Mouse (Mus musculus) CD8-positive naive resting alpha-beta T cell, adult 2 months (primary cell): ENCODE data around the gene Gm42517.

ENCODE experiments used
- DNase-seq, 2 experiments: peaks; one replicate each; pipeline ENCODE4 v3.0.0; 2022; ENCODE audit warnings: low read depth in 2 of 2, low spot score in 2 of 2

The Gm42517 gene

DNA sequence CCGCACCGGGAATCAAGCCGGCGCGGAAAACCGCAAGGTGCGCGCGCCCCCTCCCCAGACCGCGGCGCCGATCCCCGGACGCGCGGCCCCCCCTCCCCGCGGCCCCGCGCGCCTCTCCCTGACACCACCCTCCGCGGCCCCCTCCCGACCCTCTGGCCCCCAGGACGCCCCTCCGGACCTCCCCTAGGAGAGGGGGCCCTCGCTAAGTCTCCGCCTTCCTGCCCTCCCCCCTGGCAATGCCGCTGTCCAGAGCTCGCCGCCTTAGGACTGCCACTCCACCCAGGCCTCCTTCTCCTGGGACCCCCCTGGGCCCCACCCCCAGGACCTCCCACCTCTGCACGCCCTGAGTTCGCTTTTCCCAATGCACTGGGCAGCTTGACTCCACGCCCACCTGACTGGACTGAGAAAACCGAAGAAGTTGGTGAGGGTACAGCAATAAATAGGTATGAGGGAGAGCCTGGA lies at the start of gene Gm42517:
Gene Gm42517, minus strand, starts transcription at position 52 of the 462 bp plus-strand sequence.
- DNase-seq, result no peak

DNA sequence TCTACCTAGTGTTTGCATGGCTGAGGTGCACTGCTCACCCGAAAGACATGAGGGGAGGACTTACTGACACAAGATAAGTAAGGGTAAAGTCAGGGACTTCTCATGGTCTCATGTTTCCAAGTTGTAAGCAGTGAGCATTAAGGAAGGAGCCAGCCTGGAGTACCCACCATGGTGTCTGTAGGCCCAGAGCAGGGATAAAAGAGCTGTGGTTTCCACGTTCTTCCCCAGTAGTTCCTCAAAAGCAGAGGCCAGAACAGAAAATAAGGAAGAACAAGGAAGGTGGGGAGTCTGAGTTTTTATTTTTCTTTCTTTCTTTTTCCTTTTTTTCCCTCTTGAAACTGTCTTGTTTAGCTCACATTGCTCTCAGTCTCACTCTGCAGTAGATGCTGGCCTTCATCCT lies 47.0 kb upstream of the Gm42517 start:
- no peak for DNase-seq

DNA sequence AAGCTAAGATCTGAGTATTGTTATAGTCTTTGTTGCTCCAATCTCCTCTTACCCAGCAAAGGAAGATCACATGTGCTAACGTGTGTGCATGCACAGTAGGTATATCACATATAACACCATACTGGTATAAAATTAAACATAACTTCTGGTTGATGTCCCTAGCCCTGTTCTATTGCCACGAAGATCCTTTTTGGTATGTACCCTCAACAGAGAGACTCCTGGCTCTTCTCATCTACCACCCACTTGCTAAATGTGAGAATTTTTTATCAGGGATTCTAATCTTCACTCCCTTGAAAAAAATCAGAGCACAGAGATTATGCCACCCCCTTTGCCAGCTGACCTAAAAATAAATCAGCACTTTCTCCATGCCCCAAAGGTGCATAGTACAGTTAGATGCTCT lies 39.3 kb upstream of the Gm42517 start:
- no peak for DNase-seq

DNA sequence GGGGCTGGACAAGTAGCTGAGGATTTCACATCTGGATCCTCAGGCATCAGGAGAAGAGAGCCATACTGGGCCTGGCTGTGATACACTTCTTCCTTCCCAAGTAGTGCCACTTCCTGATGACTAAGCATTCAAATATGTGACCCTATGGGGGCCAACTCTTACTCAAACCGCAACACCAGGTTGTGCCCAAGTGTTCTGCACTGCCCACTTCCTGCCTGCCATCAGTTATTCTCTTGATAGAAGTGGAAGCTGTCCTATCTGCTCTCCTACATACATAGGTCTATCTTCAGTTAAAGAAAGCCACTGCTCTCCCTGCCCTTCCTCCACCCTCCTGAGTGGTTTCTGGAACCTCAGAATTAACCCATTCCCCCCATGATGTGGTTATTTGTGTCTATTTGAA lies 37.7 kb upstream of the Gm42517 start:
- DNase-seq, result no peak

DNA sequence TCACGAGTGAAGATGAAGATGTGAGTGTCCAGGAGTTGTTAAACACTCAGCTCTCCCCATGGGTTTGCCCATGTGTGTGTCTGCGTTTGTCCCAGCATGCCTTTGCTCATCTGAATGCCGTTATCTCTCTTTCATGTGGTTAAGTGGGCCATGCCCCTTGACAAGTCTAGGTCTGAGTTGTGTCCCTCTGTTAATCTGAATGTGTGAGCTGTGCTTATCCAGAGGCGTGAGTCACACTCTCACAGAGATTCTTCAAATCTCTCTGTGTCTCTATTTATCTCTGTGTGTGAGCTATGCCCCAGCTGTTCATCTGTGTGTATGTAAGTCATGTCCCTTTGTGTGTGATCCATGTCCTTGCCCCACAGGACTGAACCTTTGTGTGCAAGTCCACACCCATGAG lies 35.7 kb upstream of the Gm42517 start:
- DNase-seq, result no peak

DNA sequence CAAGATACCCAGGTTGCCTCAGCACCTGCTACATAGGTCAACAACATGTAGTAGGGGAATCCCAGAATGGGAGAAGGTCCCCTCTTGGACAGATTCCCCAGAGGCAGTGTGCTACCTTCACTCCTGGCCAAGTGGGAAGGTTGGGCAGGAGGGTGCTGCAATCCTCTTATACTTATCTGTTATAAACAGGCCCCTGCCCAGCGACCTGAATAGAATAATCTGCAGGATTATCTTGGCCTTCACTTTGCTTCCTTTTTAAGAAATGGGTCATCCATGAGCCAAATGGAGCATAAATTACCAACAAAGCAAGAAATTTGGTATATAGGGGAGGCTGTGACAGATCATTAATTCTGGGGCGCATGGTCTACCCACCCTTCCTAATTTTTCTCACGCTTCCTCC lies 22.0 kb upstream of the Gm42517 start:
- no peak for DNase-seq

DNA sequence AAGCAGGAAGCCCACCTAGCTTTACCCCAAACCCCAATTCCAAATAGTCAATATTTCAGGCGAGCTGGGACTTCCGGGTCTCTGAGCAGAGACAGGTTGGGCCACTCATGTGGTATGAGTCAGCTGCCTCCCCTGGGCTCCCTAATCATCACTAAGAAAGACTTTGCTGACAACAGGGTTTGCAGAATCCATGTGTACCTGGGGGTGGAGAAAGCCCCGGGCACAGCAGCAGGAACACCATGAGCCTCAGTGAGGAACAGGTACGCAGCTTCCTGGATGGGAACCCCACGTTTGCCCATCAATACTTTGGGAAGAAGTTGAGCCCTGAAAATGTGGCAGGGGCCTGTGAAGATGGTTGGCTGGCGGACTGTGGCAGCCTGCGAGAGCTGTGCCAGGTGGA lies 20.5 kb upstream of the Gm42517 start, which contains the start of gene Pde6b:
Gene Pde6b, plus strand, starts transcription at position 191 of the 400 bp plus-strand sequence.
- no peak for DNase-seq

DNA sequence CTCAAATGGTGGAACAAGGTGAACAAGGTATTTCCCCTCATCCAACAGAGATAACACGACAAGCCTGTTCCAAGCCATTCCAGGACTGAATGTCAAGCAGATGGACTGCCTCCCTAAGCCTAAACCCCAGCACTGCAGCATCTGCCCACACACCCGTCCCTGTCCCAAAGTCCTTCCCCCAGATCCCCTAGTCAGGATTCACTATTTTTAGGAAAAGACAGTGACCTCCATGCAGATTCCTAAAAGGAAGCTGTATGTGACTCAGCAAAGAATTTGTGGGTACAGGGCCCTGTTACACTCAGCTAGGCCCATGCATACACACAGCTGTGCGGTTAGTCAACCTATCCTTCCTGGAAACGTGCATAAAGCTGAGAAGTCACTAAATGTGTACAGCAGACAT lies 18.7 kb upstream of the Gm42517 start:
- no peak for DNase-seq

DNA sequence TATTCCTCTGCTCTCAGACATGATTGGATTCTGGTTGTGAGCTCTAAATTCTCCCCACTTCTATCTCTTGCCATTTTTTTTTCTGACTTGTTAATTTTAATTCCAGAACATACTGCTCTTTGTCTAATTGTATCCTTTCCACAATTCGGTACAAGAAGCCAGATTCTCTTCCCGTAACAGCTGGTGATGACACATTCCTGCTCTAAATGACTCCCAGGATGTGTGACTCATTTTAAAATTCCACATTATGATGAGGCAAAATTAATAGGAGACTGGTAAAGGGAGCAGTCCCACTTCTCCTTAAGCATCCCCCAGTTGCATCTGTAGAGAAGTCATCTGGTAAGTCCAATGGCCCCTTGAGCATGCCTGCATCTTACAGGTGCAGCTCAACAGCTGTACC lies 17.9 kb upstream of the Gm42517 start:
- DNase-seq, result no peak

DNA sequence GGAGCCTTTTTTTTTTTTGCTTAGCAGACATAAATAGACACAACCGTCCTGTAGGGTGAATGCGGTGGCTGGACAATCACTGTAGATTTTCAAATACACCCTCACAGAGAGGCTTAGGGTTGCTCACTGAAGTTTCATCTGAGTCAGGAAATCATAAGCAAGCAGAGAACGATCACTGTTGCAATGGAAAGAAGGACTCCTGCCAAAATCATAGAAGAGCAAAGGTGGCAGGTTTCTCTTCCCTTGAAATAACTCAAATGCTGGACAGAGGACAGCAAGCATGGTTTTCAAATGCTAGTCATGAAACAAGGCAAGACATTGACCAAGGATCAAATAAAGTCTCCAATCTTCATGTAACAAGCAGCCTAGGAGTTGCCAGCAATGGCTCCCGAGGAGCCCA lies 10.6 kb upstream of the Gm42517 start:
- DNase-seq, result no peak

DNA sequence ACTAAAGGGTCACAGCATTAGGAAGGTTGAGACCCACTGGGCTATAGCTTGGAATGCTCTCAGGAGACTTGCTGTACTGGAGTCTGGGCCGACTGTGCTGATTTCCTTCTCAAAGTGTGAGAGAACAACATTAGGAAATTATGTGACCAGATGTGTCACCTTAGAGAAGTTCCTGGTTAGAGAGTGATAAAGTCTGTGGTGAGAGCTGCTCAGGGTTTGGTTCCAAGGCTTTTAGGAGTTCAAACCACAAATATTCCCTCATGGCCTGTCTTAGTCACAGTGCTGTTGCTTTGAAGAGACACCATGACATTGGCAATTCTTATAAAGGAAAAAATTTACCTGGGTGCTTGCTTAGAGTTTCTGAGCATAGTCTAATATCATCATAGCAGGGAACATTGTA lies 8.3 kb upstream of the Gm42517 start:
- DNase-seq, result no peak

DNA sequence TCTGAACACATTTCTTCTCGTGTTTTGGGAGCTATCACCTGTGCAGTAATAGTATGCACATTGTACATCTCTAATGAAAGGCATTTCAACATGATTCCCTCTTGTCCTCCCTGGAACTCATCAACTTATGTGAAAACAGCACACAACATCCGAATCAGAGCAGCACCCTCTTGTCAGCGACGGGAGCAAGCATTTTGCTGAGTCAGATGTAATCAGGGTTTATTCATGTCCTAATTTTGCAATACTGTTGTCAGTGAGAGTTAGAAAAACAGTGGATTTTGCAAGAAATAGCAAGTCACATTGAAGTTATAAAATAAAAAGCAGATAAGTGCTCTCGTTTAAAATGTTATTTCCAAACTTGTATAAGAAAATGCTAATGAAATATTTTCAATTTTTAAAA lies 6.4 kb upstream of the Gm42517 start:
- DNase-seq, result no peak

DNA sequence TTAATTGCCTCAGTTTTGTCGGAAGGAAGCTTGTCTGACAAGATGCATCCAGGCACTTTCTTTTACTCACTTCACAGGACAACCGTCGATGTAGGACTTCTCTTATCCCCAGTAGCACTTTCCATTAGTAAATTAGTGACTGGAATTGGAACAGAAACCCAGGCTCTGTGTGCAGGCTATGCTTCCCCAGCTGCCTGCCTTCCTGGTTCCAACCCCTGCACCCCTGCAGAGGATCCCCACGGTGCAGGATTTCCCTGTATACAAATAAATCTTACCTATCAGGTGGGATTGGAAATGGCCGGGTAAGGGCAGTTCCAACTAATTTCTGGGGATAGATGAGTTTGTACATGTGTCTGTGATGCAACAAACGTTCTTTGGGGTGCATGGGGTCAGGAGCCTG lies 2.2 kb upstream of the Gm42517 start:
- DNase-seq, result no peak

DNA sequence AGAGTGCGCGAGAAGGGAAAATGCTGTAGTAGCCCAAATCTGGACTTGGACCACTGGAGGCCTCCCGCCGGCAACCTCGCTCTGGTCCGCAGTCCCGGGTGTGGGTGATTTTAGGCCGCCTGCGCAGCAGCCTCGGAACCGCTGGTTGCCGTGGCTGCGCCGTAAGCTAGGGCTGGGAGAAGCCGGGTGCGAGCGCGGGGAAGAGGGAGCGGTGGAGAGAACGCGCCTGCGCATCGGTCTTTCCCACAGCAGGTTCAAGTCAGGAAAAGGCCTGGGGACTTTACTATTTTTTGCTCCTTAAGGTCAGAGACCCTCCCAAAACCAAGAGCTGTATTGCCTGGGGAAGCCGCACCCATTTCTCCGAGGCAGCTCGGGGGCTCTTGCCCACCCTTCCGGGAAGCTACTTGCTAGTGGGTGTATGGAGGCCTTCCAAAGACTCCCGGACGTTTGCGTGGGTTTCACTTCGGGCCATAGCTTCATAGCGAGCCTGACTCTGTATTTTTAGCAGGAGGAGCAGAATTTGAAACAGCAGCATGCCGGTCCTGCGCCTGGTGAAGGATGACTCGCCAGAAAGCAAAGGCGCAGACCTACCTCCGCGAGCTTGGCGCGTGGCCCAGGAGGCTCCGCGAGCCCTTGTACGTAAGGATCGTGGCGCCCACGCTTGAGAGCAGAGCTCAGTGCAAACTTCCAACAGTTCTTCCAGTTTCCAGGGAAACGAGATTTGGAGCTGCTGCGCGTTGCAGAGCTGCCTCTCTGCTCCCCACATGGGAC lies 1.3 kb upstream of the Gm42517 start:
- no peak for DNase-seq

DNA sequence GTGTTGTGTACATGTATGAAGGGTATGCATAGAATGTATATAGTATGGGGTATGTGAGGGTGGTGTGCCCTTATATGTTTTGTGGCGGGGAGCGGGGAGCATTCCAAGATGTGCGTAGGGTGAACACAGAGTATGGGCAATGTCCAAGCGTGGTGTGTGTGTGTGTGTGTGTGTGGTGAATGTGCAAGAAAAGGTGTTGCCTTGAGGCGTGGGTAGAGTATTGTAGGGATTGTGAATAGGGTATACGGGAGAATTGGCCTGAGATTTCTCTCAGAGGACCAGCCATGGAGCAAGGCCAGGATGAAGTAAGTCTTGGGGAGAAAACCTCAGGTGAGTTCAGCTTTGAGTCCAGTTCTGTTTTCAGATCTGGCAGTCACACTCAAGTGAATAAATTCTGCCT lies 724 bp upstream of the Gm42517 start:
- no peak for DNase-seq

DNA sequence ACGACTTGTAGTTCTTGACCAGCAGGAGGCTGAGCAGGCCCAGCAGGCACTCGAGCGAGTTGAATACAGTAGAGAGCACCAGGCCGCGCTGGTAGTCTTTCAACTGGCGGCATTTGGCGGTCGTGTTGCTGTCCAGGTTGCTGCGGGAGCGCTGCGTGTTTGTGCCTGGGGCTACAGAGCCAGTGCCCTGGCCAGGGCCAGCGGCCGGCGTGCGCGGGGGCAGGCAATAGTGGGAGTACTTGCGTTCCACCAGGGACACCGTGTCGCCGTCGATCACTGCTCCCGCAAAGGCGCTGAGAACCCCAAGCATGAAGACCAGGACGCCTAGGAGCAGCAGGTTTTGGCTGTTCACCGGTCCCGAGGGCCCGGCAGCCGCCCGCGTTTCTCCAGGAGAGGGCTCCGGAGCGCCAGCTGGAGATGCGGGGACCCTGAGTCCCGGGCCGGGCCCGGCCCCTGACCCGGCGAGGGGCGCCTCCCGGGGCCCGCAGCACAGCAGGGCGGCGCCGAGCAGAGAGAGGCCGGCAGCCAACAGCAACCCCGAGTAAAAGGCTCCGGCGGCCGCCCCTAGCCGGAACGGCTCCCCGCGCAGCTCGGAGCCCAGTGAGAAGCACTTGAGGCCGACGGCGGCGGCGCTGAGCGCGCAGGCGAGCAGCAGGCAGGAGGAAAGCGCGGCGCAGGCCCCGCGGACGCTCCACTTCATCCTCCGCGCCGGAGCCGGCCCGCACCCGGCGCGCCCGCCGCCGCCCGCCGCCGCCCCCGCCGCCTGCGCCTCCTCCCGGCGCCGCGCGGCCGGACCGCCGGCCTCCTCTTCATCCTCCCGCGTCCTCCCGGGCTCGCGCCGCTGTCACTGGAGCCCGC lies 509 bp downstream of the Gm42517 start:
- DNase-seq, result no peak

DNA sequence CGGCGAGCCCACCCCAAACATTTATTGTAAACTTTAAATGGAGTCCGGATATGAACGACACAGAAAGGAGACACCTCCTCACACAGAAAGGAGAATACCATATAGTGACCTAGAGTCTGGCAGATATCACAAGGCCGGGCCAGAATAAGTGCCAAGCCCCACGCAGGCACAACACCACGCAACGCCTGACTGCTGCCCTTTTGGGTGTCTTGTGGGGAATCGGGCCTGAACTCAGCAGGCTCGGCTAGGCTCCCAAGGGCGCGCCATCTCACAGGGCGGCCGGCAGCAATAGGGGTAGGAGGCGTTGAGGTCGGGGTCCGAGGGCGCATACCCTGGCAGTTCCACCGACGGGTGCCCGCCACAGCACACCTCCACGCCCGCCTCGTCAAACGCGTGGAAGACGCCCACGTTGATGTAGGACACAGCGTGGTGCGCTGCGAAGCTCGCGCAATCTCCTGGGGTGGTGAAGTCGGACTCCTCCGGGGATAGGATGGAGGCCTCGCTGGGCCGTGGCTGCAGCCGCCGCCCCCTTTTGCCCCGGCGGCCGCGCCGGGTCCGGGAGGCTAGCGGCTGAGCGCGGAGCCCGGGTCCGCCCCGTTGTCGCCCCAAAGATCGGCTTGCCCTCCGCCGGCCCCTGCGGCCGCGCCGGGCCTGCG lies 1.3 kb downstream of the Gm42517 start:
- DNase-seq, result no peak

DNA sequence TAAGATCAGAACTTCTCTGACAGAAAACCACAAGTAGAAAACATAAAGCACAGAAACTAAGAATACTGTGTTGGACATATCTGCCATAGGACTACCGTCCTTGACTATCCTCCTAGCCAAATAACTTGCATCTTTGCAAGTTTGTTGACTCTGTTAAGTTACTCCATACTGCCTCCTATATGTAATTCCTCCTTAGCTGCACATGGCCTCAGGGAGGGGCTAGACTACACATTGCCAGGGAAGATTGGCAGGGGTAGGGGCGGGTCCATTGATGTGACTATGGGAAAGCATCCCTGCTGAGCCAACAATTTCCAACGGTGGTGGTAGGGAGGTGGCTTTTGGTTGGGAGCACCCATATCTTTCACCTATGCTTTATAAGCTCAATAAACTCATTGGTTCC lies 5.4 kb downstream of the Gm42517 start:
- DNase-seq, result no peak

DNA sequence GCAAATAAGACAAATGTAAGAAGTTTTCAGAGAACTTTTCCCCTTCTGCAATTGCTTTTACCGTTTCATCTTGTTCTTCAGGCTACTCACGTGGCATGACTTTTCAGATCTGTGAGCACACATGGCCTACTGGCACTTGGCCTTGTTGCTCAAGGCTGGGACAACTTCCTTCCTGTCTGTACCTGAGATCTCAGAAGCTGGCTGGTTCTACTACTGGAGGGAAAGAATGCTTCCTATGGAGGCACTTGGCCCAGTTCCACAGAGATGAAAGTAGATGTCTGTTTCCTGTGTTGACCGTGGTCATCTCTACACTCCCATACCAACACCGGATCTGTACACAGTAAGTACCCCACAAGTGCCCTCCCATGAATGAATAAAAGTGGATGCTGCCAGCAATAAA lies 7.5 kb downstream of the Gm42517 start:
- no peak for DNase-seq

DNA sequence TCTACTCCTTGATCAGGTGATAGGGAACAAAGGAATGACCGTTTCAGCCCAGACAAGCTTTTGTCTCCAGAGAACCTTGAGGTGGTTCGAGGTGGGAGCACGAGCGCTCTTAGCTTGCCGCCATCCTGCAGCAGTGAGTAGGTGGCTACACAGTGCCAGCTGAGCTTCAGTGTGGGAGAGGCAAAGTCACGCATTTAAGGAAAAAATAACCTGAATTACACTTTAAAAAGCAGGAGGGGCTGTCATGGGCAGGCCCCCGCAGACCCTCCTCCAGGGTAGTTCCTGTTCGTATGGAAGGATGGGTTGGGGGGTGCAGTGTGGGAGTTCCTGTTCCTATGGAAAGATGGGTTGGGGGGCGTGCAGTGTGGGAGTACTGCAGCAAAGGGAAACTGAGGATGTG lies 8.2 kb downstream of the Gm42517 start:
- no peak for DNase-seq

DNA sequence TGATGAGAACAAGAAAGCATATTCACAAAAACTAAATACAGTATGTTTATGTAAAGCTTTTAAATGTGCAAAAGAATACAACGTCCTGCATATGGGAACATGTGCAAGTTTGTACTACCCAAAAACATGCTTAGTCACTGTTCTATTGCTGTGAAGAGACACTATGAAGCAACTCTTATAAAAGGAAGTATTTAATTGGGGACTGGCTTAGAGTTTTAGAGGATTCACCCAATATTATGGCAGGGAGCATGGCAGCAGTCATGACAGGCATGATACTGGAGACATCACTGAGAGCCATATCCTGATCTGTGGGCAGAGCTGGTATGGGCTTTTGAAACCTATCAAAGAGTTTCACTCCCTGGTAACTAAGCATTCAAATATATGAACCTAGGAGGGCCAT lies 9.9 kb downstream of the Gm42517 start:
- DNase-seq, result no peak

DNA sequence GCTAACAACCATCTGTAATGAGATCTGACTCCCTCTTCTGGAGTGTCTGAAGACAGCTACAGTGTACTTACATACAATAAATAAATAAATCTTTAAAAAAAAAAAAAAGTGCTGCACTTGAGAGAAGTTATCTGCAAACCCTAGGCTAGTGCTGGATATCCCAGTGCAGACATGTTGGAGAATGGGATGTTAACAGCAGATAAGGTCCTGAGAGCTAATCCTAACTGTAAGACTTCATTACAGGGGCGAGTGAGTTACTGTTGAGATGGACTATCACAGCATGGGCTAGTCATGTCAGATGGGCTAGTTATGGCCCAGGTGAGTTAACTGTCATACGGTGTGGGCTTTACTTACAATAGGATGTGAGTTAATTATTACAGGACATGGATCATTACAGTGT lies 13.7 kb downstream of the Gm42517 start:
- DNase-seq, result no peak
